Mouse (Mus musculus) small intestine, adult 2 months (tissue): ENCODE results near the gene Stab2.

Experiments
- CTCF ChIP-seq: fragments of 200-500 bp; IDR thresholded peaks from 2 replicates; pipeline ENCODE4 v1.5.1; 2012; ENCODE audit warnings: low read depth, mild to moderate bottlenecking, control low read depth, inconsistent platforms, low read length, moderate library complexity, mixed read lengths; ENCODE audit not compliant: insufficient replicate concordance, insufficient read length; ENCODE audit errors: extremely low read depth
- POLR2A ChIP-seq: fragments of 200-500 bp; IDR thresholded peaks from 2 replicates; pipeline ENCODE4 v1.6.1; 2012; ENCODE audit warnings: low read depth, mild to moderate bottlenecking, control low read depth, inconsistent platforms, low read length, moderate library complexity

GRCm38 (mm10) chr10:86825871-86826522 is 181.8 kb downstream of the Stab2 start:
- TF ChIP-seq POLR2A (no peak), CTCF (no peak)
